Mouse (Mus musculus) liver, postnatal 0 days (tissue): Measurements from ENCODE around the gene Nav3.

Experiments
- CTCF ChIP-seq: sonication (generic); IDR thresholded peaks from 2 replicates; pipeline ENCODE4 v1.5.1; 2016; ENCODE audit warnings: antibody characterized with exemption, low read depth
- EP300 ChIP-seq: IDR thresholded peaks from 2 replicates; pipeline ENCODE4 v1.6.1; 2016; ENCODE audit warnings: antibody characterized with exemption, low read depth, mild to moderate bottlenecking

DNA sequence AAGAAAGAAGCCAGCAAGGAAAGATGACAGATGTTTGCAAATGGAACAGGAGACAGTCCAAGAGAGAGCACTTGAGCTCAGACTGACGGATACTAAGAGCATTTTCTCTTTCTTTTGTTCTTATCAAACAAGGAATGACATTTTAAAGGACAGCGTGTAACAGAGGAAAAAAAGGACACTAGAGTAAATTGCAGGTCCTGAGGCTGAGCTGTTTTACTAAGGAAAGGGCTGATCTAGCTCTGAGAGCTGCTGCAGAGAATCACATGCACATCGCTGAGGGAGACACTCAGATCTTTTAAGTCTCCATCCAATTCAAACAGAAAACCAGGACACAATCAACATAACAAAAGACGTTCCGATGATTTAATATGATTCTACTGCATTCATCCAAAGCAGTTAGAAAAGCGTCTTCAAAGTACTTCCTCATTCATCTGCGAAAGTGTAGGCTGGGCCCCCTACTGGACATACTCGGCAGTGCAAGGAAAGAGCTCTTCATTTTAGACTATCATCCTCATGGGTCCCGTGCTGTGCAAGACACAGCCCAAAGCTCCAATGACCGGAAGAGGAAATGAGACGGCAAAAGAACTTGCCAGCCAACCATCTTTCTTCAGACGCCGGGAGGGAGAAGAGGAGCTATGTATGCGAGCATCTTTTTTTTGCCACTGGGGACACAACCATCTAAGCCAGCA, 791.2 kb downstream of the Nav3 start:
- TF ChIP-seq CTCF = peak; percentile 84
- TF ChIP-seq EP300 = no peak
